Mouse (Mus musculus): ENCODE results near the gene Metap1d.

The Metap1d gene

GRCm38 (mm10) chr2:71453161-71453916 lies at the start of gene Metap1d:
Gene Metap1d (plus strand): TSS chr2:71453276.
- DNase-seq (ENCODE audit: low spot score), result peak; percentile 95

GRCm38 (mm10) chr2:71405613-71406012 lies 47.5 kb upstream of the Metap1d start:
- peak; percentile 20 for DNase-seq (ENCODE audit: low spot score)

GRCm38 (mm10) chr2:71418760-71419280 lies 34.3 kb upstream of the Metap1d start:
- no peak for DNase-seq (ENCODE audit: low spot score)

- DNase-seq (ENCODE audit: low spot score), result no peak
Measured at GRCm38 (mm10) chr2:71419408-71419807, 33.7 kb upstream of the Metap1d start.

GRCm38 (mm10) chr2:71420895-71421425 lies 32.1 kb upstream of the Metap1d start:
- no peak for DNase-seq (ENCODE audit: low spot score)

GRCm38 (mm10) chr2:71424545-71424944 lies 28.5 kb upstream of the Metap1d start:
- DNase-seq (ENCODE audit: low spot score), result no peak

- no peak for DNase-seq (ENCODE audit: low spot score)
Measured at GRCm38 (mm10) chr2:71435440-71435839, 17.6 kb upstream of the Metap1d start.

- peak; percentile 64 for DNase-seq (ENCODE audit: low spot score)
Measured at GRCm38 (mm10) chr2:71443376-71443775, 9.7 kb upstream of the Metap1d start.

- DNase-seq (ENCODE audit: low spot score), result no peak
Measured at GRCm38 (mm10) chr2:71445536-71446196, 7.4 kb upstream of the Metap1d start.

- no peak for DNase-seq (ENCODE audit: low spot score)
Measured at GRCm38 (mm10) chr2:71449604-71450003, 3.5 kb upstream of the Metap1d start.

- DNase-seq (ENCODE audit: low spot score), result no peak
Measured at GRCm38 (mm10) chr2:71451761-71452160, 1.3 kb upstream of the Metap1d start.

- no peak for DNase-seq (ENCODE audit: low spot score)
Measured at GRCm38 (mm10) chr2:71453917-71454260, 813 bp downstream of the Metap1d start.

- no peak for DNase-seq (ENCODE audit: low spot score)
Measured at GRCm38 (mm10) chr2:71458624-71459023, 5.5 kb downstream of the Metap1d start.

GRCm38 (mm10) chr2:71459659-71460058 lies 6.6 kb downstream of the Metap1d start:
- DNase-seq (ENCODE audit: low spot score), result no peak

GRCm38 (mm10) chr2:71461139-71461538 lies 8.1 kb downstream of the Metap1d start:
- no peak for DNase-seq (ENCODE audit: low spot score)

GRCm38 (mm10) chr2:71461589-71461988 lies 8.5 kb downstream of the Metap1d start:
- no peak for DNase-seq (ENCODE audit: low spot score)

GRCm38 (mm10) chr2:71462066-71462465 lies 9.0 kb downstream of the Metap1d start:
- DNase-seq (ENCODE audit: low spot score), result no peak

GRCm38 (mm10) chr2:71462553-71462952 lies 9.5 kb downstream of the Metap1d start:
- no peak for DNase-seq (ENCODE audit: low spot score)

GRCm38 (mm10) chr2:71466103-71466502 lies 13.0 kb downstream of the Metap1d start:
- DNase-seq (ENCODE audit: low spot score), result no peak

- no peak for DNase-seq (ENCODE audit: low spot score)
Measured at GRCm38 (mm10) chr2:71466861-71467450, 13.9 kb downstream of the Metap1d start.

- no peak for DNase-seq (ENCODE audit: low spot score)
Measured at GRCm38 (mm10) chr2:71471094-71471493, 18.0 kb downstream of the Metap1d start.

- DNase-seq (ENCODE audit: low spot score), result no peak
Measured at GRCm38 (mm10) chr2:71473830-71474229, 20.8 kb downstream of the Metap1d start.

- peak; percentile 50 for DNase-seq (ENCODE audit: low spot score)
Measured at GRCm38 (mm10) chr2:71474345-71474744, 21.3 kb downstream of the Metap1d start.

All from adipocyte (in vitro differentiated cells).